Mouse (Mus musculus): ENCODE measurements at regions not wholly inside any gene's neighbourhood (a gene's known extent, or its start where the extent isn't known, plus 50 kb on each side); places are given as distances from the start of the nearest gene placed in this dataset.

DNA sequence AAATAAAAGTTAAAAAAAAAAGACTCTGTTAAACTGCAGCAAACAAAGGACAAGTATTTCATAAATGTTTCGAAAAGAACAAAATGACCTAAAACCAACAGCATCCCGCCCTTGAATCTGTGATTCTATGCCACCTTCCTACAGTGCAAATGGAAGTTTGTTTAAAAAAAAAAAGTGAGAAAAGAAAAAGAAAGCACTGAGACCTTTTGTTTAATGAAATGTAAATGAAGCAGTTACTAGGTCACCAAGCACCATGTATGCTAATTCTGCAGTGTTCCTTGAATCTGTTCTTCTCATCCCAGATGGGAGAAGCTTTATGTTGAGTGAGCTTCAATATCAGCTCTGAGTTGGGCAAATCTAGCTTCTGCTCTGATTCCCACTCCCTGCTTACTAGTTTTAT, 64.8 kb downstream of the Dnajb9 start:
- DNase-seq = no peak

- peak; percentile 30 for DNase-seq
Observed at GRCm38 (mm10) chr12:44139026-44139425, 71.1 kb downstream of the Dnajb9 start.

DNA sequence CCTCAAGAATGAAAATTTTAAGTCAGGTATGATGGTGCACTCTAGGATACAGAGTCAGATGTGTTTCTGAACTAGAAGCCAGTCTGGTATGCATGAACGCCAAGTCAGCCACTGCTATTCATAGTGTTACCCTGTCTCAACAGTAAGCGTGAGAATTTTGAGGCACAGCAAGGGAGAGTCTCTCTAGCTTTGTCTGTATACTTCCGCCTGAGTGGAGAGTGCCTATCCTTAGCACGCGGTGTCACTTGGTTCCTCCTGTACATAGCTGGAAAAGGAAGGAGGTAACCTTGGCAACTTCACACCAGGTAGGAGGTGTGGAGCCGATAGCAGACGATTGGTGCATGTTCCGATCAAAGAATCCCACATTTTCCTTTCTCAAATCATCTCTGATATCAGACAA, 81.3 kb downstream of the Dnajb9 start:
- peak; percentile 46 for DNase-seq

GRCm38 (mm10) chr12:44105085-44105484, 105.0 kb downstream of the Dnajb9 start:
- peak; percentile 10 for DNase-seq

DNA sequence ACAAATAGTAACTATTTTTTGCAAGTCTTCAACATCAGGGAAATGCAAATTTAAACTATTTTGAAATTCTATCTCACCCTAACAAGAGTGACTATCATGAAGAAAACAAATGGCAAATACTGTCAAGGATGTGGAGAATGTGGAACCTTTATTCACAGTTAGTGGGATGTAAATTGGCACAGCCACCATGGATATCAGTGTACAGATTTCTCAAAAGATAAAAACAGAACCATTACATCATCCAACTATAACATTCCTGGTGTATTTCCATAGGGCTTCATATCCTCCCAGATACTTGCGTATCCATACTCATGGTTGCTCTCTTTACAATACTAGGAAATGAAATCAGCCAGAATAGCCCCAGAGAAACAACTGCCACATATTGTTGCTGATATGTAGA, 110.9 kb downstream of the Dnajb9 start:
- DNase-seq = no peak

- DNase-seq = no peak
Observed at GRCm38 (mm10) chr12:44071766-44072165, 138.4 kb downstream of the Dnajb9 start.

GRCm38 (mm10) chr12:44056493-44057163, 153.5 kb downstream of the Dnajb9 start:
- DNase-seq = no peak

DNA sequence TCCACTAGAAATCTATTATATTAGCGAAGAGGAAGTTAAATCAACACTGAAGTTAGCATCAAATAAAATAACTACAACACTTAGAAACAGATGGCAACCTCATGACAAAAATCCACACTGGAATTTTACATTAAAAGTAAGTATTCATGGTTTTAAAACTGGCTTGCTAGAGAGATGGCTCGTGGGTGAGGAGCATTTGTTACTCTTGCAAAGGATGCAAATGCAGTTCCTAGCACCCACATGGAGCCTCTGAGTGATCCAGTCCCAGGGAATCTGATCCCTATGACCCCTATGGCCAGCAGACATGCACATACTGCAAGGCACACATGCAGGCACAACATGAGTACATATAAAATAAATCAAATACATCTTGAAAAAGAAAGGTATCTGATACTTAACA, 164.3 kb downstream of the Dnajb9 start:
- no peak for DNase-seq

GRCm38 (mm10) chr12:44044388-44045105, 165.6 kb downstream of the Dnajb9 start:
- DNase-seq = no peak

DNA sequence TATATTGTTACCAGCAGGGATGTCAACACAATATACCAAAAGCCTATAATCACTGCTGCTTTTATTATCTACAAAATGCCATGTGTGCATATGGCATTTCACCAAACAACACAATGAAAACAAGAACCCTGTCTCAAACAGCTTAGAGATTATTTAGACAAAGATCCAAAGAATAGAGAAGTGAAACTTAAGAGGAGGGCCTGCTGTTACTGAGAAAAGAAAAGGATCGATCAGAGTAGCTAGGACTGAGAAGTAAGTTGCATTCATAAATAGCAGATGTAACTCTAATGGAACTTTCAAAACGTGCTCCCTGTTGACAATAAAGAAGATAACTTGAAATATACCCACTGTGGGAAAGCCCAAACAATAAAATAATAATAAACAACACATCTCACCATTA, 203.3 kb downstream of the Dnajb9 start:
- DNase-seq = no peak

- DNase-seq = no peak
Observed at GRCm38 (mm10) chr12:43983548-43983947, 226.6 kb downstream of the Dnajb9 start.

GRCm38 (mm10) chr12:43963973-43964372, 246.2 kb downstream of the Dnajb9 start:
- DNase-seq = no peak

- DNase-seq = peak; percentile 6
Observed at GRCm38 (mm10) chr12:43962551-43963120, 247.5 kb downstream of the Dnajb9 start.

DNA sequence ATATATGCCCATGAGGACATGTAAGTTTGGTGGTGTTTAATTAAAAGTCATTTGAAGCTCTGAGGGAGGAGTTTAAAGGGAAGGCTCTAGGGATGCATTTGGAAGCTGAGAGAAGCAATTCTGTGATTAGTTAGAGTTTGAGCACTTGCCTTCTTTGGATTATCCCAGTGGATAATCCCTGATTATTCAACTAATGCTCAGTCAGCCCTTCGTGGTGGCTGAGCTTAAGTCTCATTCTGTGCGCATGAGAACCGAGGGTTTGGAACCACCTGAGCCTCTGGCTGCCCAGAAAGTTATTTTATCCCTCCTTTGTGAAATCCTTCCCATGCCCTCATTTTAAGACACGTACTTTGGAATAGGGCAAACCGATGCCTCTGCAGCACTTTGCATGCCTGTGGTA, 285.9 kb downstream of the Dnajb9 start:
- no peak for DNase-seq

DNA sequence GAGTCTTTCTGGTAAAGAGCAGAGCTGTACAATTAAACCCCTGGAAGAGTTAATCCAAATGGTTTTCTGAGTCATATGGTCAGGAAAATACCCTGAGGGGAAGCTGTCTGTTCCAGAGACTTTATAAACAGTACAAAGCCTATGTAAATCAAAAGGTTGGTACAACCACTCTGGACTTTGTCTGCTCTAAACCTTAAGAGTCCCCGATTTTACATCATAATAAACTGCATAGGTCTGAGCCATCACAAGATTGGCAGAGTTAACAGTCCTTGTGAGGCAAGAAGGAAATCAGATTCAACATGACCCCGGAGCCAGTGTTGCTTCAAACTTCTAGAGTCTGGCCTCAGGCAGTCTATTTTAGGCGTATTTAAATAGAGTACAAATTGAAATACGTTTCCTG, 289.7 kb downstream of the Dnajb9 start:
- DNase-seq = no peak

- no peak for DNase-seq
Observed at GRCm38 (mm10) chr12:43919114-43919513, 291.0 kb downstream of the Dnajb9 start.

DNA sequence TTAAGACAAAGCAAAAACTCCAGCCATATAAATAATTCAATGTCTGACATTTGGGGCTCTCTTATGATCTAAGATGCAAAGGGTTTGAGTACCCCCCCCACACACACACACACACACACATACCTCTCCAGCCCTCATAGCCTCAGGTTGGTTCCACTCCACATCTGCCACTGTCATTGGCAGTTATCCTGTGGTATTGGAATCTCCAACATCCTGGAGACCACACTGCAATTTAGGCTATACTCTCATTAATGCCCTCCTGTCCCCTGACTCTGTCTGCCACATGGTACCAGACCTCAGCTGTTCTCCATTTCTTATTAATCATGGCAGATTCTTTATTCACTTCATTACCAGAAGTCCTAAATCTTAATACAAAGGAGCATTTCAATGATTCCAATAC, 293.3 kb downstream of the Dnajb9 start:
- DNase-seq = no peak

GRCm38 (mm10) chr12:43899273-43899672, 310.9 kb downstream of the Dnajb9 start:
- DNase-seq = no peak

- no peak for DNase-seq
Observed at GRCm38 (mm10) chr12:43885596-43885995, 324.5 kb downstream of the Dnajb9 start.

- DNase-seq = peak; percentile 52
Observed at GRCm38 (mm10) chr12:43860479-43860878, 349.6 kb downstream of the Dnajb9 start.

DNA sequence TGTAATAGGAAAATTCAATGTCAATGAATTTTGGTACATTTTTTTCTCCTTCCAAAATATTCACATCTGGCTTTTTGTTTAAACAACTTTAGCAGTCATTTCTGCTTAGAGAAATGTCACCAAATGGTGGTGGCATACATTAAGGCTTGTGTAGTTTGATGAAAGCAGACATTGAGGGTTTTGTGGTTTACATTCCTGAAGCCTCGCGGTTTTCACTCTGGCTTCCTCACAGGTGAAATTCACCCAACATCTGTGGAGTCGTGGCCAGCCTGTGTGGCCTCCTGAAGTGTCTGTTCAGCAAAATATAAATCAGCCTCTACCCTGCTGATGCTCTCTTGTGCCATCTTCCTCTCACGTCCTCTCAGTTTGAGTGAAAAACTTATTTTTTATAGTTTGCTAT, 353.8 kb downstream of the Dnajb9 start:
- no peak for DNase-seq

DNA sequence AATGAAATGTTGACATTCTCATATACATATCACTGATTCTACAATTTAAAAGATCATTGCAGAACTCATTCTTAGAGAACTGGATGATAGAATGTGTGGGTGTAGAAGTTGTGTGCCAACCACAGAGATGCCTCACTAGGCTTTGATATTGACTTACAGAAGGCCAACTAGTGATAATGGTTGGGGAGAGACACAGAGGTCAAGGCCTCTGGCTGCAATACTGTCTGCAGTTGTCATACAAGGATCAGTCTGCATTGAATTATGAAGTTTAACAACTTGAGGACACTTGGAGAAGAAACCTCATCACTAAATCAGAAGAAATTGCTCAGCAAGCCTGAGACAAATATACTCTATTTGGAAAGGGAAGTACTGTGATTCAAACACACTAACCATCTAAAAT, 357.9 kb downstream of the Dnajb9 start:
- DNase-seq = no peak

DNA sequence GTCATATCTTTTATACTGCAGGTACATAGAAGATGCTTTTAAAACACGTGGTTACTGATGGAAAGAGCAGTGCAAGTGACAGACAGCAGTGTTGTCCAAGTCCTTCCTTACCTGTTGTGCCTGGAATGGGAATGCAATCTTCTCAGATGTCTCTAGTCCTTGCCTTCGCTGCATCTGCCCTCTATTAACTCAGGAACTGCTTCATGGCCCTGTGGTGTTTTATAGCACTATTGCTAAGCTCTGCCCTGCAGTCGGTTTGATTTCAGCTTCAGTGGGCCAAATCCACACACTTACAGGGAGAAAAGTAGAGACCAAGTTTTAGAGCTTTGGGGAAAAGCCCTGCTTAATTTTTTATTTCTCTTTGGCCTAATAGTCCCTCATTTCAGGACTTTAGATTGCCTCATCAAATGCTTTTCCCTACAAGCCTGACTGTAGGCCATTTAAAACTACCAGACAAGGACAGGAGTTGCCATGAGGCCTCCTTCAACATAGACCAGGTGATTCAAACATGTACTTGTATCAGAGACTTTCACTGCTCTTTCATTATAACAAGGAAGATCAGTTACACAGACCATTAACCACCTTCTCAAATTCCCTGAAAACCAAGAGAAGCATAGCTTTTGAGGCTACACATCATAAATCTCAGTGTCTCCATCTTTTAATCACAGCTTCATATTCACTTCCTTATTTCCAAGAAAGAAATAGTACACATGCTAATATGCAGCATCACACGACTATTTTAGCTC, 358.7 kb downstream of the Dnajb9 start:
- DNase-seq = no peak
